Mouse (Mus musculus) urinary bladder, postnatal 0 days (tissue): Measurements from ENCODE around the gene Gm26727. TPM values are rescaled to one million over a fixed set of nuclear protein-coding genes. Genes with fewer than 3 reads are reported as not detected.

Experiments used
- polyA plus RNA-seq: library from polyadenylated mRNA; unstranded; fragments of >200 nt; fragmentation: Nextera tagmentation; extraction: Ambion mirVana; gene quantifications from 2 replicates; pipeline ENCODE4 v1.2.1, GENCODE M21; 2015

Gene Gm26727
- polyA plus RNA-seq = not detected in 2 replicates

GRCm38 (mm10) chr2:67433081-67433480 lies at the start of gene Gm26727:
Gm26727 (minus strand) TSS chr2:67433181.

GRCm38 (mm10) chr2:67445780-67446179 lies 12.8 kb upstream of the Gm26727 start, which contains the start of gene Xirp2:
Xirp2 (plus strand) TSS chr2:67446002.

GRCm38 (mm10) chr2:67413425-67413824 lies 19.6 kb downstream of the Gm26727 start, which contains the start of gene Gm21830:
Gm21830 (plus strand) TSS chr2:67413725.

Other genes with a start within 250 kb of the Gm26727 start
- not detected in 2 replicates for gene Gm21830, start 19.5 kb downstream of the Gm26727 start, polyA plus RNA-seq
- not detected in 2 replicates for gene Xirp2, start 12.8 kb upstream of the Gm26727 start, polyA plus RNA-seq
- 5.0 and 5.8 TPM in 2 replicates for gene B3galt1, start 132.7 kb upstream of the Gm26727 start, polyA plus RNA-seq